Mouse (Mus musculus) kidney, postnatal 36 days (tissue): ENCODE measurements at regions not wholly inside any gene's neighbourhood (a gene's known extent, or its start where the extent isn't known, plus 50 kb on each side); places are given as distances from the start of the nearest gene placed in this dataset.
A peak's percentile ranks its signal among the peaks of the same experiment; 100 is the strongest.

Experiments used
- DNase-seq, 2 experiments: peaks; one replicate each; pipeline ENCODE4 v3.0.0; 2021 to 2022; ENCODE audit warnings: mixed read lengths in 2 of 2

GRCm38 (mm10) chr10:53852091-53852490 is 101.2 kb upstream of the Fam184a start:
- no peak for DNase-seq

GRCm38 (mm10) chr10:53850568-53850967 is 99.6 kb upstream of the Fam184a start:
- DNase-seq, result no peak

- DNase-seq, result no peak
Measured at GRCm38 (mm10) chr10:53813244-53813620, 62.3 kb upstream of the Fam184a start.

GRCm38 (mm10) chr10:53812597-53813243 is 61.8 kb upstream of the Fam184a start:
- peak in 1 of 2 experiments; percentile 36 for DNase-seq

- DNase-seq, result no peak
Measured at GRCm38 (mm10) chr10:53811904-53812596, 61.1 kb upstream of the Fam184a start.

- peak; percentile 13 to 66 for DNase-seq
Measured at GRCm38 (mm10) chr10:53806697-53807096, 55.8 kb upstream of the Fam184a start.

GRCm38 (mm10) chr10:53801048-53801641 is 50.2 kb upstream of the Fam184a start:
- peak; percentile 44 to 75 for DNase-seq
